Mouse (Mus musculus) neural tube, embryonic 15.5 days (tissue): ENCODE measurements around the gene Gpx7. TPM values are rescaled to one million over a fixed set of nuclear protein-coding genes. Genes with fewer than 3 reads are reported as not detected.
A peak's percentile ranks its signal among the peaks of the same experiment; 100 is the strongest.

Experiments used
- ATAC-seq: fragments of 200-750 bp; cut with Nextera tagmentation; 2 replicates; pipeline ENCODE4 v1.8.0; 2017; ENCODE audit warnings: mild to moderate bottlenecking, moderate TSS enrichment, moderate library complexity; ENCODE audit not compliant: low FRiP score
- H3K27ac ChIP-seq: fragments of 300-500 bp; sonication (generic); replicated peaks from 2 replicates; pipeline ENCODE4 v1.5.1; 2015; ENCODE audit warnings: mild to moderate bottlenecking, inconsistent platforms
- H3K27me3 ChIP-seq: fragments of 300-500 bp; sonication (generic); replicated peaks from 2 replicates; pipeline ENCODE4 v1.6.1; 2015; ENCODE audit warnings: inconsistent platforms
- H3K36me3 ChIP-seq: fragments of 300-500 bp; sonication (generic); 2 replicates; pipeline ENCODE4 v1.6.1; 2015; ENCODE audit warnings: inconsistent platforms
- H3K4me1 ChIP-seq: fragments of 300-500 bp; sonication (generic); 2 replicates; pipeline ENCODE4 v1.6.1; 2015; ENCODE audit warnings: inconsistent platforms
- H3K4me2 ChIP-seq: fragments of 300-500 bp; sonication (generic); 2 replicates; pipeline ENCODE4 v1.6.1; 2015; ENCODE audit warnings: inconsistent platforms, mild to moderate bottlenecking, moderate library complexity
- H3K4me3 ChIP-seq: fragments of 300-500 bp; sonication (generic); replicated peaks from 2 replicates; pipeline ENCODE4 v1.5.1; 2015; ENCODE audit warnings: mild to moderate bottlenecking, inconsistent platforms
- H3K9ac ChIP-seq: fragments of 300-500 bp; sonication (generic); replicated peaks from 2 replicates; pipeline ENCODE4 v1.6.1; 2015; ENCODE audit warnings: mild to moderate bottlenecking, inconsistent platforms
- H3K9me3 ChIP-seq: fragments of 300-500 bp; sonication (generic); replicated peaks from 2 replicates; pipeline ENCODE4 v1.6.1; 2016; ENCODE audit warnings: inconsistent platforms
- WGBS: fragments of 180-500 bp; shearing (Covaris S2); methylation state at CpG from one replicate; pipeline ENCODE4 v1.1.7; 2015; ENCODE audit warnings: mixed read lengths; 5-methylcytosine and 5-hydroxymethylcytosine counted together
- polyA plus RNA-seq: library from polyadenylated mRNA; unstranded; fragments of >200 nt; fragmentation: Nextera tagmentation; extraction: Ambion mirVana; gene quantifications from 2 replicates; pipeline ENCODE4 v1.2.1, GENCODE M21; 2015

Gpx7 gene
- polyA plus RNA-seq, 1 experiment from 2014 or later: 36.9 TPM

DNA sequence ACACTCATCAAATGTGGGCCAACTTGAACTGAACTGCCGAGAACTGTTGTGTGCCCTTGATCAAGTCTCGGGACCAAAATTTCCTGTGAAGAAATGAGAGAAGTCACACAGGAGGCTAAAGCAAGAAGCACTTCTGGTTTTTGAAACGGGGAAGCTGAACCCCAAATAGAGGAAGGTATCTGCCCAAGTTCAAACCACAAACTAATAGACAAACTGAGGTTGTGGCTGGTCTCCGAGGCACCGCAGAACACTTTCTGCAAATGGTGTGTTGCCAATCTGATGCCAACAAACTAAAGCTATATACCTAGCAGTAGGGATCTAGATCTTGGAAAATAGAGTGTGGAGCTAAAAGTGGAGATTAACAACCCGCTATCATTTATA, 21.6 kb upstream of the Gpx7 start:
- H3K27me3 ChIP-seq: no peaks in the 10 kb centered on the region
- 83% methylated on average over 6 of the region's 6 CpGs for WGBS
- H3K9ac ChIP-seq: no peak overlapping the region
- no peaks in the 10 kb centered on the region for H3K36me3 ChIP-seq
- H3K4me2 ChIP-seq: no peak overlapping the region
- no peak overlapping the region for H3K27ac ChIP-seq
- H3K9me3 ChIP-seq: no peaks in the 10 kb centered on the region
- no peak for ATAC-seq
- H3K4me3 ChIP-seq: no peak overlapping the region
- H3K4me1 ChIP-seq: peaks cover 14% of the 10 kb centered on the region

DNA sequence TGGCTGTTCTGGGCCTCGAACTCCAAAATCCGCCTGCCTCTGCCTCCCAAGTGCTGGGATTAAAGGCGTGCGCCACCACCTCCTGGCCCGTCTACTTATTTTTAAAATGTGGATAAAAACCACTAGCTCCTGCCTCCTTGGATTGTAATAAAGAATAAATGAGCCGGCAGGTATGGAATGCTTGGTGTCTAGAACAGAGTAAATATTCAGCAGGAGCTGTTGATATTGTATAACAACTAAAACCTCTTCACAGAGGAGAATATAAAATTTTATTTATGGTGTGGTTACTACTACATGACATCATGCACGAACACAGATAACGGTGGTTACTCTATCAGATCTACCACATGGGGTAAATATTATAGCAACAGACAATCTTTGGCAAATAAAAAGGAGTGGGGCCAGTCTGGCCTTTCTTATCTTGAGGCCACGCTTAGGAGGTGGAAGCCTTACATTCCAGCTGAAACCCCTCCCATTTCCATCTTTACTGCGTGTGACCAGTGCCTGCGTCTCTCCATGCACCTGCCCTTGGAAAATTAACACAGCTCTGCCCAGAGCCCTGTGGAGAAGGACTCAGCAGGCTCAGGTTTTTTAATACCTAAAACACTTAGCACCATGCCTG, 21.1 kb upstream of the Gpx7 start:
- H3K9me3 ChIP-seq: no peaks in the 10 kb centered on the region
- no peak overlapping the region for H3K4me3 ChIP-seq
- 79% methylated on average over 11 of the region's 11 CpGs for WGBS
- no peak overlapping the region for H3K9ac ChIP-seq
- no peaks in the 10 kb centered on the region for H3K36me3 ChIP-seq
- no peak for ATAC-seq
- H3K27me3 ChIP-seq: no peaks in the 10 kb centered on the region
- no peak overlapping the region for H3K27ac ChIP-seq
- H3K4me2 ChIP-seq: no peak overlapping the region
- H3K4me1 ChIP-seq: peaks cover 12% of the 10 kb centered on the region

DNA sequence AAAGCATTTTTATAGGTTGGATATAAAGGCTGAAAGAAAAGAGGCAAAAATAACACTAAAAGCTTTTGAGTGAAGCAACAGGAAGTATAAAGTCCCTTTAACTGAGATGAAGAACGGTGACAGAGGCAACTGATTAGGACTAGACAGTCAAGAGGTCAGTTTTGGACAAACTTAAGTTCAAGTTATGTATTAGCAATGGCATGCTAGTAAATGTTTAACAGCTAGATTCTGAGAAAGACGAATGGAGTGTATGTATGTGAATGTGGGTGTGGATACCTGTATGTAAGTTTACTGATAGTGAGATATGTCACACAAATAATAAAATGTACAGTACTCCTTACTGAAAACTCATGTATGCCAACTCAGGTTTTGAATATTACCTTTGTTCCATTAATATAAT, 17.8 kb upstream of the Gpx7 start:
- no peak overlapping the region for H3K9ac ChIP-seq
- no peak overlapping the region for H3K4me3 ChIP-seq
- H3K4me1 ChIP-seq: no peaks in the 10 kb centered on the region
- ATAC-seq: no peak
- no peak overlapping the region for H3K27ac ChIP-seq
- H3K9me3 ChIP-seq: no peaks in the 10 kb centered on the region
- H3K36me3 ChIP-seq: no peaks in the 10 kb centered on the region
- WGBS: 94% methylated on average over 2 of the region's 2 CpGs
- H3K27me3 ChIP-seq: no peaks in the 10 kb centered on the region
- no peak overlapping the region for H3K4me2 ChIP-seq

DNA sequence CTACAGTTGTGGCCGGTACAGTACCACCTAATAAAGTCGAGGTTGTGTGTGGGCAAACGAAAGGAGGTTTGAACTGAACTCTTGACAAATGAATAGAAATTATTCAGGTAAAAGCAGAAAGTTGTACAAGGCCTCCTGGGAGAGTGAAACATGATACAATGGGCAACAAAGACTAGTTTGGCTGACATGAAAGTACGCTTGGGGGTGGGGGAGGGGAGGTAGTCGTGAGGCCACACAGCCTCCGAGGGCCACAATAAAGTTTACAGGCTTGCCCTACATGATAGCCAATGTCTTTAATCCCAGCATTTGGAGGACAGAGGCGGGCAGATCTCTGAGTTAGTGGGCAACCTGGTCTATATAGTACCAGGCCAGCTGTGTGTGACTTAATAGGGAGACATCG, 860 bp upstream of the Gpx7 start:
- ATAC-seq: no peak
- Histone ChIP-seq H3K27me3 (no peaks in the 10 kb centered on the region), H3K36me3 (no peaks in the 10 kb centered on the region), H3K9ac (no peak overlapping the region), H3K4me1 (peaks cover 19% of the 10 kb centered on the region), H3K27ac (no peak overlapping the region), H3K4me2 (no peak overlapping the region), H3K4me3 (no peak overlapping the region), H3K9me3 (no peaks in the 10 kb centered on the region)
- WGBS: 36% methylated on average over 8 of the region's 8 CpGs

DNA sequence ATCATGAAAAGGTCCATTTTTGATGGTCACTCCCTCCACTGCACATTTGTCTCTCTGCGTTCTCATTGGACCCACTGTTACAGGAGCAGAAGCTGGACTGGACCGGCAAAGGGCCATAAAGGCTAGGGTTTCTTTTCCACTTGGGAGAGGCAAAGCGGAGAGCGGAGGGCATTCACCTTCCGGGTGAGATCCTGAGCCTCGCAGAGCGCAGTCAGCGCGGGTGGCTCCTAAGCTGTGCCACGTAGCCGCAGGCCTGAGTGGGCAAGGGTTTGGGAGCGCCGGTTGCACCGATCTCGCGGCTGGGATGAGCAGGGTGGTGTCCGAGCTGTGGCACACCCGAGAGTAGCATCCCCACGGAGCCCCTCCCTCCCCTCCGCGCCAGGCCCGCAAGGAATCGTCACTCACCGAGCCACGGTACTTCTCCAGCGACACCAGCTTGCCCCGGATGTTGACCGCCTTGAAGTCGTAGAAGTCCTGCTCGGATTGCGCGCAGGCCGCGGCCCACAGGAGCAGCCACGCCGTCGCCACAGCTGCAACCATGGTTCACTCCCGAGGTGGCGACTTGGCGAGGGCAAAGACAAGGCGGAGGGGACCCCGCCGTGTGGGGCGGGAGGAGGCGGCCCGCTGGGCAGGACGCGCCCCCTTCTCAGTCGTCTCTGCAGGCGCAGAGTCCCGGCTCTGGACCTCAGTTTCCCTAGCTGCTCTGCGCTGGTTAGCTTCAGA, 462 bp downstream of the Gpx7 start:
- peak; percentile 82 for ATAC-seq
- Histone ChIP-seq H3K4me1 (peaks cover 19% of the 10 kb centered on the region), H3K4me3 (peak overlapping the region; percentile 50), H3K9ac (peak overlapping the region; percentile 70), H3K9me3 (no peaks in the 10 kb centered on the region), H3K27me3 (no peaks in the 10 kb centered on the region), H3K4me2 (peak overlapping the region; percentile 95), H3K36me3 (no peaks in the 10 kb centered on the region), H3K27ac (peak overlapping the region; percentile 75)
- 3% methylated on average over 52 of the region's 52 CpGs for WGBS

DNA sequence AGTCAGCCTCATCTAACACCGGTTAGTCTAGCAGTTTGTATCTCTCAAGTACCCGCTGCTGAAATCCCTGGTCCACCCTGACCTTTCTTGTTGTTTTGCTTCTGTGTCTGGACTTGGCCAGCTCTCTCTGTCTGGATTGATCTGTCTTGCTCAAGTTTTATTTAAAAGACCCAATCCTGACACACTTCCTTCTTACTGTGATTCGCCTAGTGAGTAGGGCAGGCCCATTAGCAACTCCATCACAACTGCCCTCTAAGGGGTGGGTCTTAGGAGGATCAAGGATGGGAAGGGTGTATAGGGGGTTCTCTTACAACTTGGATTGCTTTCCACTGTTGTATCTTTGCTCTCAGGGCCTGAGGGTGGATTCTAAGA, 1.0 kb downstream of the Gpx7 start:
- Histone ChIP-seq H3K27ac (peak overlapping the region; percentile 75), H3K36me3 (peaks cover under 1% of the 10 kb centered on the region; the same call in 1 of the 2 replicates), H3K9ac (peak overlapping the region; percentile 70), H3K27me3 (no peaks in the 10 kb centered on the region), H3K4me2 (peak overlapping the region; percentile 95), H3K4me1 (peaks cover 19% of the 10 kb centered on the region), H3K9me3 (no peaks in the 10 kb centered on the region), H3K4me3 (peak overlapping the region; percentile 50)
- 69% methylated on average over 3 of the region's 3 CpGs for WGBS
- ATAC-seq: no peak

DNA sequence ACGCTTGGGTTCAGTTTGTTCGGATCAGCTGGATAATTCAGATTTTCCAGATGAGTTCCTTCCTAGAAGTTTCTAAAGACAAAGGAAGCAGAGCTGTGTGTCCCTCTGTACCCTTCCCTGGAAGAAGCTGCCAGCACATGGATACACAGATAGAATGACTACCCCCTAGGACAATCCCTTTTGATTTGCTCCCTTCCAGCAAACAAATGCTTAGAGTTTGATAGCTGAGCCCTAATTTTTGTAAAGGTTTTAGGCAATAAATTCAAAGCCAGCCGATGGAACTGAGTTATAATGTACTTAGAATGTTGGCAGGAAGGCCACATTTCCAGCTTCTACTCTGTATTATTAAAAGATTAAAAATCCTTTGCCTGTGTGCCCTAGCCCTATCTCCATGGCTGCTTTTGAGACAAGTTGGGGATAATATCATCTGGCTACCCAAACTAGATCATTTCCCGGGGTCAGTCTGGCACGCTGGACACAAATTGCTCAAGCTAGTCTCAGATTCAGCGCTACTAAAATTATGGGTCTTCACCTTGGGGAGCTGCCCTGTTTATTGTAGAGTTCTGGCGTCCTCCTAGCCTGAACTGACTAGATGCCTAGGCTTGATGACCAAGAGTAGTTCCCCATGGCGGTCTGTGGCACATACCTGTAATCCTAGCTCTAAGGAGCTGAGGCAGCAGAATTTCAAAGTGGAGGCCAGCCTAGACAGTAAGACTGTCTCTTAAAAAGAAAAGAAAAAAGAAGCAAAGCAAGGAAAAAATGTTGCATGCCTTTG, 2.7 kb downstream of the Gpx7 start:
- Histone ChIP-seq H3K27me3 (no peaks in the 10 kb centered on the region), H3K27ac (no peak overlapping the region), H3K9me3 (no peaks in the 10 kb centered on the region), H3K4me2 (no peak overlapping the region), H3K9ac (no peak overlapping the region), H3K4me1 (peaks cover 19% of the 10 kb centered on the region), H3K36me3 (peaks cover 8% of the 10 kb centered on the region; the same call in 1 of the 2 replicates), H3K4me3 (no peak overlapping the region)
- no peak for ATAC-seq
- WGBS: 87% methylated on average over 8 of the region's 8 CpGs

DNA sequence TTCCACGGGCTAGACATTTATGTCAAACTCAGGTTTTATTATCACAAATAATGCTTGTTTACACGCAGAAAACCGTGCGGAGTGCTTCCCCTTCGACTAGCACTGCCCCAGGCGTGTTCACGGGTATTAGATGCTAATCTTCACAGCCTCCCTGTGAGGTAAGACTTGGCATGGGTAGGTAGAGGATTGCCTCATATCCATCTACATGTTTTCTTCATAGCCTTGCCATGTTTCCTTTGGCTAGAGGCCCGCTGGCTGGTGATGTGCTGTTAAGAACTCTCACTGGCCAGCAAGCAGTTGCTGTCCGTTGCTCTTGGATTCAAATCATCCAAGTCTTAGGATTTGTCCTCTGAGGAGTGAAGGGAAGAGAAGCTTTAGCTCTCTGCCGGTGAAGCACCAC, 6.4 kb downstream of the Gpx7 start:
- H3K27me3 ChIP-seq: no peaks in the 10 kb centered on the region
- no peaks in the 10 kb centered on the region for H3K4me1 ChIP-seq
- no peak overlapping the region for H3K27ac ChIP-seq
- ATAC-seq: no peak
- H3K9ac ChIP-seq: no peak overlapping the region
- H3K4me3 ChIP-seq: no peak overlapping the region
- H3K36me3 ChIP-seq: peaks cover 8% of the 10 kb centered on the region; the same call in 1 of the 2 replicates
- 87% methylated on average over 10 of the region's 10 CpGs for WGBS
- H3K9me3 ChIP-seq: no peaks in the 10 kb centered on the region
- no peak overlapping the region for H3K4me2 ChIP-seq

DNA sequence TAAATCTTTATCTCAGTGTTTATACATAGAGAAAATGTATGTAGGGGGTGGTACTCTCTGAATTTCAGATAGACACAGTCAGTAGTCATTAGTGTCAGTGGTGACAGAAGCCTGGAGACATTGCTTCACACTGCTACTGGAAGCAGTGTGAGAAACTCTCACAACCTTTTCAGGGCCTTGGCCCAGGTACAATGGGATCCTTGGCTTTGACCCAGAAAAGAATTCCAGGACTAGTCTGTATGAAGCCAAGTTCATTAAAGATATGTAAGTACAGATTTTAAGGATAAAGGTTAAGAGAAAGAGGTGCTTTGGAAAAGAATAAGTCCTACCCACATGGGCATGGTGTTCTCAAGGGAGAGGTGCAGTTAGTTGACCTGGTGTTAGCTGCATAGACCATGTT, 12.5 kb downstream of the Gpx7 start:
- Histone ChIP-seq H3K36me3 (no peaks in the 10 kb centered on the region), H3K9ac (no peak overlapping the region), H3K27ac (no peak overlapping the region), H3K4me1 (no peaks in the 10 kb centered on the region), H3K4me3 (no peak overlapping the region), H3K9me3 (no peaks in the 10 kb centered on the region), H3K27me3 (no peaks in the 10 kb centered on the region), H3K4me2 (no peak overlapping the region)
- ATAC-seq: no peak

DNA sequence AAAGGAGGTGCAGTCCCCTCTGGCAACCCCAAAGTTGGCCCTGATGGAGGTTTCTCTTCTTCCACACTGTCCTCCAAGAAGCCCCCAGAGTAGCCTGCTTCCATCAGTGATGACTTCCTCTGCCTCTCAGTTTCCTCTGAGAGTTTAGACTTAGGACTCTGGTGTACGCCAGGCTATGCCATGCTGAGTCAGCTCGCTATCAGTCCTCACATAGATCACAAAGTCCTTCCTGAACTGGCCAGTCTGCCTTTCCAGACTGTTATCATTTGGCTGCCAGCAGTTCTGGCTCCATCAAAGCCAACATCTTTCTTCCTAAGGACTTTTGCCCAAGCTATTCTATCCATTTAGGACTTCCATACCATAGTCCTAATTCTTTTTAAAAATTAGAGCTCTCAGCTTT, 14.2 kb downstream of the Gpx7 start:
- ATAC-seq: no peak
- no peaks in the 10 kb centered on the region for H3K36me3 ChIP-seq
- no peaks in the 10 kb centered on the region for H3K27me3 ChIP-seq
- no peaks in the 10 kb centered on the region for H3K9me3 ChIP-seq
- no peak overlapping the region for H3K4me2 ChIP-seq
- H3K27ac ChIP-seq: no peak overlapping the region
- H3K4me1 ChIP-seq: peaks cover 8% of the 10 kb centered on the region
- 84% methylated on average over 2 of the region's 2 CpGs for WGBS
- no peak overlapping the region for H3K4me3 ChIP-seq
- no peak overlapping the region for H3K9ac ChIP-seq

DNA sequence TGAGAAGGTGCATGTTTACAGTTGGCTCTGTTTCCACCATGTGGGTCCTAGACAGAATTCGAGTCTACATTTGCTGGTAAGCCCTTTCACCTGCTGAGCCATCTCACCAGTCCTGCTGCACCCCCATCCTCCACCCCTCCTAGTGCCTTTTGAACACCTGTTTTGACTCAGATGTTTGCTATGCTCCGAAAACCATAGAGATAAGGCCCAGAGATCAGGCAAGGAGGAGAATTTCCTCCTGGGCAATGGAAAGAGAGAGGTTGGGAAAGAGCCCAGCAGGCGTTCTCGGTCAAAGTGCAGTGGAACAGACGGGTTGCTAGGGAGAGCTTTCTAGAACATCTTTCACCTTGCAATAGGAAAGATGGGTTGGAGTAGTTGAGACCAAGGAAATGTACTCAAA, 15.6 kb downstream of the Gpx7 start:
- H3K4me2 ChIP-seq: no peak overlapping the region
- peaks cover 16% of the 10 kb centered on the region for H3K4me1 ChIP-seq
- no peak overlapping the region for H3K4me3 ChIP-seq
- no peaks in the 10 kb centered on the region for H3K36me3 ChIP-seq
- no peaks in the 10 kb centered on the region for H3K9me3 ChIP-seq
- no peaks in the 10 kb centered on the region for H3K27me3 ChIP-seq
- H3K9ac ChIP-seq: no peak overlapping the region
- H3K27ac ChIP-seq: no peak overlapping the region
- 82% methylated on average over 5 of the region's 5 CpGs for WGBS
- no peak for ATAC-seq

DNA sequence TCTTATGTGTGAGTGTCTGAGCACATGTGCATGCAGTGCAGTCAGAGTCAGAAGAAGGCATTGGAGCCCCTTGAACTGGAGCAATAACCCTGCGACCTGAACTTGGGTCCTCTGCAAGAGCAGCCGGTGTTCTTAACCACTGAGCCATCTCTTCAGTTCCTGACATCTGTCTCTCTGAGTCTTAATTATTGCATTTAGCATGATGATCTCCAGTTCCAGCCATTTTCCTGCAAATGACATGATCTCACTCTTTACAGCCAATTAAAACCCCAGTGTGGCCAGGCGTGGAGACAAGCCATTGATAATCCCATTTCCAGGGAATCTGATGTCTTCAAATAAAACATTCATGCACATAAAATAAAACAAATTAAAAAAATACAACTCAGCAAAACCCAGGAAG, 18.0 kb downstream of the Gpx7 start:
- H3K4me3 ChIP-seq: no peak overlapping the region

More for the DNA sequence above, 18.0 kb downstream of the Gpx7 start:
- Histone ChIP-seq H3K9me3 (no peaks in the 10 kb centered on the region), H3K4me1 (peaks cover 16% of the 10 kb centered on the region), H3K36me3 (no peaks in the 10 kb centered on the region), H3K27ac (no peak overlapping the region), H3K4me2 (no peak overlapping the region), H3K27me3 (peaks cover 11% of the 10 kb centered on the region), H3K9ac (no peak overlapping the region)
- WGBS: 46% methylated on average over 3 of the region's 3 CpGs
- ATAC-seq: no peak
